Mouse (Mus musculus): Measurements from ENCODE around the gene Tardbp. TPM values are rescaled to one million over a fixed set of nuclear protein-coding genes. Genes with fewer than 3 reads are reported as not detected.

The Tardbp gene
- polyA plus RNA-seq, 1 experiment = 198 TPM

DNA sequence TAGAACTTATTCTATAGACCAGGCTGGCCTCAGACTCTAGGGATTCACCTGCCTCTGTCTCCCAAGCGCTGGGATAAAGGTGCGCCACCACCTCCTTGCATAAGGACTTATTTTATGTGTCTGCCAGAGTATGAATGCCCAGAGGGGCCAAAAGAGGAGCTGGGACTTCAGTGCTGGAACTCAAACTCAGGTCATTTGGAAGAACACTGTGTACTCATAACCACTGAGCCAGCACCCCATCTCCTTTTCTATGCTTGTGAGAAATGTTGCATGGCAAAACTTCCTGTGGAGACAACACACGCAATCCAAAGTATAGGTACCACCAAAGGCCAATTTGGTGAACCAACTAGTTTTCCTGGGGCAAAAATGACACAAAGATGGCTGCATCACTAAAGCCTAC, 30.1 kb downstream of the Tardbp start:
- TF ChIP-seq FOSL1 (IDR thresholded peaks at IDR 0.05; ENCODE audit: insufficient read depth, low read length, poor library complexity, severe bottlenecking) (no peak), CTCF (IDR thresholded peaks at IDR 0.05; ENCODE audit: control insufficient read depth, insufficient read depth, insufficient read length) (no peak)
- no peak overlapping the region for H3ac ChIP-seq (ENCODE audit: control insufficient read depth, insufficient read length, low read depth)
- H3K4me3 ChIP-seq (ENCODE audit: insufficient read depth, poor library complexity, severe bottlenecking) = no peak overlapping the region
- H3K79me3 ChIP-seq (ENCODE audit: low read depth) = peaks cover 26% of the 10 kb centered on the region
- no peaks in the 10 kb centered on the region for H3K27me3 ChIP-seq (ENCODE audit: control insufficient read depth, insufficient read depth, insufficient read length)
- H3K79me2 ChIP-seq (ENCODE audit: control insufficient read depth, insufficient read depth) = peaks cover 43% of the 10 kb centered on the region
- peaks cover 63% of the 10 kb centered on the region for H3K36me3 ChIP-seq (ENCODE audit: control insufficient read depth, insufficient read depth)

GRCm38 (mm10) chr4:148595916-148596315, 30.9 kb downstream of the Tardbp start:
- peaks cover 47% of the 10 kb centered on the region for H3K79me2 ChIP-seq (ENCODE audit: control insufficient read depth, insufficient read depth)
- peaks cover 26% of the 10 kb centered on the region for H3K79me3 ChIP-seq (ENCODE audit: low read depth)
- H3K27me3 ChIP-seq (ENCODE audit: control insufficient read depth, insufficient read depth, insufficient read length) = no peaks in the 10 kb centered on the region
- H3K36me3 ChIP-seq (ENCODE audit: control insufficient read depth, insufficient read depth) = peaks cover 63% of the 10 kb centered on the region
- no peak for TF ChIP-seq CTCF (IDR thresholded peaks at IDR 0.05; ENCODE audit: control insufficient read depth, insufficient read depth, insufficient read length)
- no peak for TF ChIP-seq FOSL1 (IDR thresholded peaks at IDR 0.05; ENCODE audit: insufficient read depth, low read length, poor library complexity, severe bottlenecking)
- no peak for TF ChIP-seq CEBPB (IDR thresholded peaks at IDR 0.05; ENCODE audit: low read depth)
- no peak for TF ChIP-seq MYOG (IDR thresholded peaks at IDR 0.05; ENCODE audit: control insufficient read depth, extremely low read depth, insufficient read length)
- TF ChIP-seq USF1 (IDR thresholded peaks at IDR 0.05; ENCODE audit: low read depth) = no peak
- no peak for TF ChIP-seq MYOD1 (IDR thresholded peaks at IDR 0.05; ENCODE audit: control insufficient read depth, insufficient read length, low read depth)
- no peak for TF ChIP-seq MAX (IDR thresholded peaks at IDR 0.05)
- no peak overlapping the region for H3ac ChIP-seq (ENCODE audit: control insufficient read depth, insufficient read length, low read depth)
- no peak overlapping the region for H3K4me3 ChIP-seq (ENCODE audit: insufficient read depth, poor library complexity, severe bottlenecking)

DNA sequence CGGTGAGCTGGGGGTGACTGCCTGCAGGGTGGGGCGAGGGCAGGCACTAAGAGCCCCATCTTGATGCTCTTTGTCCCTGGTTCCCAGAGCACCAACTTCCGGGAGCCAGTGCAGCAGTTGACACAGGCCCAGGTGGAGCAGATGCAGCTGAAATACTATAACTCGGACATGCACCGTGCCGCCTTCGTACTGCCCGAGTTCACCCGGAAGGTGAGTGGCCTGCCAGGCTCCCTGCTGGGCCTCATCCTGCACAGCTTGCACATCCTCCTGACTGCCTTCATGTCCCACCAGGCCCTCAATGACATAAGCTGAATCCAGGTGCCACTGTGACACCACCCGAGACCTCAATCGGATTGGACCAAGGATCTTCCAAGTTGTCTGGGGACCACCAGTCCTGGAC, 32.8 kb downstream of the Tardbp start:
- H3K79me2 ChIP-seq (ENCODE audit: control insufficient read depth, insufficient read depth) = peaks cover 47% of the 10 kb centered on the region
- peaks cover 26% of the 10 kb centered on the region for H3K79me3 ChIP-seq (ENCODE audit: low read depth)
- no peak overlapping the region for H3K4me3 ChIP-seq (ENCODE audit: insufficient read depth, poor library complexity, severe bottlenecking)
- no peaks in the 10 kb centered on the region for H3K27me3 ChIP-seq (ENCODE audit: control insufficient read depth, insufficient read depth, insufficient read length)
- TF ChIP-seq CEBPB (IDR thresholded peaks at IDR 0.05; ENCODE audit: low read depth) (no peak), CTCF (IDR thresholded peaks at IDR 0.05; ENCODE audit: control insufficient read depth, insufficient read depth, insufficient read length) (no peak), MYOD1 (IDR thresholded peaks at IDR 0.05; ENCODE audit: control insufficient read depth, insufficient read length, low read depth) (no peak), FOSL1 (IDR thresholded peaks at IDR 0.05; ENCODE audit: insufficient read depth, low read length, poor library complexity, severe bottlenecking) (no peak), MYOG (IDR thresholded peaks at IDR 0.05; ENCODE audit: control insufficient read depth, extremely low read depth, insufficient read length) (no peak), USF1 (IDR thresholded peaks at IDR 0.05; ENCODE audit: low read depth) (no peak), MAX (IDR thresholded peaks at IDR 0.05) (no peak)
- peaks cover 59% of the 10 kb centered on the region for H3K36me3 ChIP-seq (ENCODE audit: control insufficient read depth, insufficient read depth)
- no peak overlapping the region for H3ac ChIP-seq (ENCODE audit: control insufficient read depth, insufficient read length, low read depth)

DNA sequence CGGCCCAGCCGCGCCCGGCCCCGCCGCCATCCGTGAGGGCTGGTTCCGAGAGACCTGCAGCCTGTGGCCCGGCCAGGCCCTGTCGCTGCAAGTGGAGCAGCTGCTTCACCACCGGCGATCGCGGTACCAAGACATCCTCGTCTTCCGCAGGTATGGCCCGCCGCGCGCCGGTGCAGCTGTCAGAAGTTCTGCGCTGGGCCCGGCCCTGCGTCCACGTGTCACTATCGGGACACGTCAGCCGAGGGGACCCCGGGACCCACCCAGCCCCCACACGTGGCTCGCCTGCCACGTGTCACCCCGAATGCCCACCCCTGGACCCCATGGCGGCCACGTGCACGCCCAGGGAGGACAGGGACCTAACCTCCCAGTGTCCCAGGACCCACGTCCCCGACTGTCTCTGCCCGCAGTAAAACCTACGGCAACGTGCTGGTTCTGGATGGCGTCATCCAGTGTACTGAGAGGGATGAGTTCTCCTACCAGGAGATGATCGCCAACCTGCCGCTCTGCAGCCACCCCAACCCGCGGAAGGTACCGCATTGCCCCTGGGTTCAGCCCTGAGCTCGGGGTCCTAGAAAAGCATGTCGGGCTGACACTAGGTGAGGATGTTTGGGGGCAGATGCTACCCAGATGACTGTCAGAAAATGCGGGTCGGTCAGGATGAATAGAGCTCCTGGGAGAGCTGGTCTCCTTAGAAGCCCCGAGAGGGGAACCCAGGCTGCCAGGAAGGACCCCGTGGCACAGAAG, 35.0 kb downstream of the Tardbp start:
- Histone ChIP-seq H3K79me3 (ENCODE audit: low read depth) (peaks cover 26% of the 10 kb centered on the region), H3K79me2 (ENCODE audit: control insufficient read depth, insufficient read depth) (peaks cover 47% of the 10 kb centered on the region), H3K27me3 (ENCODE audit: control insufficient read depth, insufficient read depth, insufficient read length) (no peaks in the 10 kb centered on the region), H3K4me3 (ENCODE audit: insufficient read depth, poor library complexity, severe bottlenecking) (peak overlapping the region; percentile 87), H3K36me3 (ENCODE audit: control insufficient read depth, insufficient read depth) (peaks cover 42% of the 10 kb centered on the region), H3ac (ENCODE audit: control insufficient read depth, insufficient read length, low read depth) (peak overlapping the region; percentile 89)
- peak; percentile 90 for TF ChIP-seq MAX (IDR thresholded peaks at IDR 0.05)
- TF ChIP-seq FOSL1 (IDR thresholded peaks at IDR 0.05; ENCODE audit: insufficient read depth, low read length, poor library complexity, severe bottlenecking) = no peak

GRCm38 (mm10) chr4:148591171-148591630, 35.6 kb downstream of the Tardbp start, which contains the start of gene Srm:
TSS of gene Srm (plus strand) at chr4:148591503.
- Histone ChIP-seq H3K4me3 (ENCODE audit: insufficient read depth, poor library complexity, severe bottlenecking) (peak within 1 kb of the TSS; percentile 87), H3K36me3 (ENCODE audit: control insufficient read depth, insufficient read depth) (peaks cover 37% of the 10 kb centered on the region), H3K79me2 (ENCODE audit: control insufficient read depth, insufficient read depth) (peaks cover 47% of the 10 kb centered on the region), H3K27me3 (ENCODE audit: control insufficient read depth, insufficient read depth, insufficient read length) (no peaks in the 10 kb centered on the region), H3ac (ENCODE audit: control insufficient read depth, insufficient read length, low read depth) (peak within 1 kb of the TSS; percentile 89), H3K79me3 (ENCODE audit: low read depth) (peaks cover 26% of the 10 kb centered on the region)
- TF ChIP-seq MAX (IDR thresholded peaks at IDR 0.05) (peak; percentile 91), CTCF (IDR thresholded peaks at IDR 0.05; ENCODE audit: control insufficient read depth, insufficient read depth, insufficient read length) (no peak), USF1 (IDR thresholded peaks at IDR 0.05; ENCODE audit: low read depth) (peak; percentile 60)

DNA sequence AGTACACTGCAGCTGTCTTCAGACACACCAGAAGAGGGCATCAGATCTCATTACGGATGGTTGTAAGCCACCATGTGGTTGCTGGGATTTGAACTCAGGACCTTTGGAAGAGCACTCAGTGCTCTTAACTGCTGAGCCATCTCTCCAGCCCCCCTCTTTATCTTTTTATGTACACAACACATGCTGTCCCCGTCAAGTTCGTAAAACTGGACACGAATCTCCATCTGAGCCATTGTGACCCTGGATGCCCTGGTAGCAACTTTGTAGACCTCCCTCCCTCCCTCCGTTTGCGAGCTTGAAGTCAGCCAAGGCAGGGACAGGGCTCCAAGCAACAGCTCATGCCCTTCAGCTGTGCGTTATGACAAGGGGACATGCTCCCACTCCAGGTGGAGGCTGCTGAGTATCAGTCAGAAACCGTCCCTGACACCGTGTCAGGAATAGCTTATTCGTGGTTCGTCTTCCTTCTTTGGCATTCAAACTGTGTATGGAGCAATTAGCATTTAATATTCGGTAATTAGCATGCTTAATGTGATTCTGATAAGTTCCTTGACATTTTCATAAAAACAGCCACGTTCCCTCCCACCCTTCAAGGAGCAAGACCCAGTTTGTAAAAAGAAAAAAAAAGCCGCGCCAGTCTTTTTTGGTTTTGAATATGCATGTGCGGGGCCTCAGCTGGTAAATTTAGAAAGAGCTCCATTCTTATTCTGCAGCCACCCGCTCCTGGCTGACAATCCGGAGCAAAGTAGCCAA, 36.2 kb downstream of the Tardbp start:
- Histone ChIP-seq H3K27me3 (ENCODE audit: control insufficient read depth, insufficient read depth, insufficient read length) (no peaks in the 10 kb centered on the region), H3ac (ENCODE audit: control insufficient read depth, insufficient read length, low read depth) (peak overlapping the region; percentile 66), H3K4me3 (ENCODE audit: insufficient read depth, poor library complexity, severe bottlenecking) (peak overlapping the region; percentile 22), H3K79me2 (ENCODE audit: control insufficient read depth, insufficient read depth) (peaks cover 41% of the 10 kb centered on the region), H3K79me3 (ENCODE audit: low read depth) (peaks cover 23% of the 10 kb centered on the region), H3K36me3 (ENCODE audit: control insufficient read depth, insufficient read depth) (peaks cover 31% of the 10 kb centered on the region)
- TF ChIP-seq MYOG (IDR thresholded peaks at IDR 0.05; ENCODE audit: control insufficient read depth, extremely low read depth, insufficient read length) (no peak), CEBPB (IDR thresholded peaks at IDR 0.05; ENCODE audit: low read depth) (no peak), FOSL1 (IDR thresholded peaks at IDR 0.05; ENCODE audit: insufficient read depth, low read length, poor library complexity, severe bottlenecking) (no peak), USF1 (IDR thresholded peaks at IDR 0.05; ENCODE audit: low read depth) (no peak), CTCF (IDR thresholded peaks at IDR 0.05; ENCODE audit: control insufficient read depth, insufficient read depth, insufficient read length) (no peak), MYOD1 (IDR thresholded peaks at IDR 0.05; ENCODE audit: control insufficient read depth, insufficient read length, low read depth) (no peak), MAX (IDR thresholded peaks at IDR 0.05) (no peak)

All from C2C12 (cell line).